Mouse (Mus musculus) spleen, adult 12 weeks (tissue): Measurements from ENCODE around the gene Gtf3c5.

Source experiments
- DNase-seq: peaks from one replicate; pipeline ENCODE4 v3.0.0; 2022; ENCODE audit warnings: low spot score

The Gtf3c5 gene

GRCm38 (mm10) chr2:28569903-28570302, 13.6 kb downstream of the Gtf3c5 start:
- no peak for DNase-seq

DNA sequence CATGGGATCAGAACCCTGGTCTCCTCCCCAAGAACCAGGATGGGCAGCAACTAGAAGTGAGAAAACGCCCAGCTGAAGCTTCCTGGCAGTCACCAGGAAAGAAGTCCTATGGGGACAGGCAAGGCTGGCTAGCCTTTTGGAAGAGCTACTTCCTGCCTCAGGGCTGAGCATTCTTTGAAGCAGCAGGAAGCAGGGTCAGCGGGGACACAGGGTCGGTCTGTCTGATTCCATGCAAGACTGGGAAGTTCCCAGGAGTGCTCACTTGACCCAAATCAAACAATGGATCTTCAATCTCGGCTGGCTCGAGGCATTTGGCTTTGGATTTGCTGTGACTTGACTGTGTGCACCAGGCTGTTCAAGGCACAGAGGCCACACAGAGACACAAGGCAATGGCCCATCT, 17.0 kb downstream of the Gtf3c5 start:
- no peak for DNase-seq

- no peak for DNase-seq
These were observed 19.2 kb downstream of the Gtf3c5 start for GRCm38 (mm10) chr2:28564380-28564779.

- no peak for DNase-seq
These were observed 19.7 kb downstream of the Gtf3c5 start for GRCm38 (mm10) chr2:28563830-28564229.

GRCm38 (mm10) chr2:28563303-28563702, 20.2 kb downstream of the Gtf3c5 start, which contains the start of gene Cel:
TSS of gene Cel (minus strand) at chr2:28563403.
- DNase-seq: no peak

DNA sequence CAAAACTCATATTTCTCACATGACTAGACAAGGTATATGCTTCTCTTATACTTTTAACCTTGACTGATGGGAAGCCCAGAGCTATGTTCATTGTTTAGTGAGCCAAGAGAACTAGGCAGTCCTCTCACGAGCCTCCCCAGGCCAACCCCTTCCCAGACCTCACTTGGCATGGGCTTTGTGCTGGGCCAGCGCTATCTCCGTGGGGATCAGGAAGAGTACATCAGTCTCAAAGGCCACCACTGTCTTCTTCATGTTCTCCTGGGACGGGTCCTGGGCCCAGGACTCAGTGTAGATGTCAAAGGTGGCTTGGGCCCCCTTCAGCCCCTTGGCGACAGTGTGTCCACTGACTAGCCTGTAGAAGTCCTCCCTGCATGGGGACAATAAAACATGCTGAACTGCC, 26.1 kb downstream of the Gtf3c5 start:
- DNase-seq: no peak

DNA sequence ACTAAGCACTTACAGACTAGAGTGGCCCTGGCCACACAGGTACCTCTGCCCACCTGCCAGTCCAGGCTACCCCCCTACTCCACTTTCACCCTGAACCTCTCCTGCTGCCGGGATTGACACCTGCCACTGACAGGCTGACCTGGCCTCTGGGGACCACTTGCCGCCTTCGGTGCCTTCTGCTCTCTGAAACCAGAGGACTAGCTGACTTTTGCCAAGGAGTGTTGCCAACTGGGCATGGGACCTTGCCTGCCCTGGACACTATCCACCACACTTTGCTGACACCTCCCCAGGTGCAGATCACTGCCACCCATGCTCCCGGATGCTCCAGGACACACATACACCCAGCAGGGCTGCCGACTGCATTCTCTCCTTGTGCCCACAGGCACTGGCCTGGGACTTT, 31.2 kb downstream of the Gtf3c5 start:
- no peak for DNase-seq

- DNase-seq: no peak
These were observed 34.4 kb downstream of the Gtf3c5 start for GRCm38 (mm10) chr2:28549157-28549556.

- peak; percentile 75 for DNase-seq
These were observed 36.0 kb downstream of the Gtf3c5 start for GRCm38 (mm10) chr2:28547237-28548172.

DNA sequence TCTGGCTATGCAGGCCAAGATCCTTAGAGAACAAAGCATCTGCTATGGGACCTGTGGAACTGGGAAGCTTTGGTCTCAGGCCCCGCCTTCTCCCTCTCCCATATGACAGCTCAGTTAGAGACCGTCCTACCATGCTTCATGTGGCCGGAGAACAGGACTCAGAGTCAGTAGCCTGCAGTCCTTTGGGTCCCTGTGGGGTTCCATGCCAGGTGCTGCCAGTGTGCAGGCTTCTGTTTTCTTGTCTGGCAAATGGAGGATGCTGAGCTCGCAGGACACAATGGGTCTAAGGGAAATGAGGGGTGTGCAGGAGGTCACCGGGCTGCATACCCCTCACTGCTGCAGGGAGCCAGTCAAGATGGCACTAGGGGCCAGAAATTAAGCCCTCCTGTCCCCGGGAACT, 37.0 kb downstream of the Gtf3c5 start:
- no peak for DNase-seq

GRCm38 (mm10) chr2:28545976-28546375, 37.6 kb downstream of the Gtf3c5 start:
- no peak for DNase-seq

DNA sequence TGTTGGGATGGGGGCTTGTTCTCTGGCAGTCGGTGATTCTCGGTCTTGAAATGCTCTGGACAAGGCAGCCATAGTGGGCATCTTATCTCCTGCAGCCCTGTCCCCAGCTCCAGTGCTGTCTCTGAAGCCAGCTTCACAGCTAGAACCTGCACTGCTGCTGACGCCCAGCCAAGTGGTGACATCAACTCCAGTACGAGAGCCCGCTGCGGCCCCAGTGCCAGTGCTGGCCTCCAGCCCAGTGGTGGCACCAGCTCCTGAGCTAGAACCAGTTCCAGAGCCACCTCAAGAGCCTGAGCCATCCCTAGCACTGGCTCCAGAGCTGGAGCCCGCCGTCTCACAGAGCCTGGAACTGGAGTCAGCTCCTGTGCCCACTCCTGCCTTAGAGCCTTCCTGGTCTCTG, 39.7 kb downstream of the Gtf3c5 start:
- DNase-seq: no peak

GRCm38 (mm10) chr2:28540587-28541227, 42.8 kb downstream of the Gtf3c5 start:
- DNase-seq: no peak

- peak; percentile 37 for DNase-seq
These were observed 43.6 kb downstream of the Gtf3c5 start for GRCm38 (mm10) chr2:28539949-28540348.

DNA sequence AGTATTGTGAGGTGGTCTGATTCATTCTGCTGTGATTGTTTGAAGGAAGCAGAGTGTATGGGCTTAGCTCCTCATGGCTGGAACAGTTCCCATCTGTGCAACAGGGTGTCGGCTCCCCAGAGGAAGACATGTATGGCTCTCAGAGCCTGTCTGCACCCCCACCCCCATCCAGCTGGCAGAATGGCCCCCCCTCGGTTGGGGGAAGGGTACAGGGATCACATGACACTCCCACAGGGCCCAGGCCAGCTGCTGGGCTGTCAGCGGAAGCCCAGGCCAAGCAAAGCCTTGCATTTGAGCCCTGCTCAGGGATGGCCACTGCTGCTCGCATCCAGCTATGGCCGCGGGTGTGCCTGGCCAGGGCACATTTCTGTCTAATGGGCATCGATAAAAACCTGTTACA, 44.3 kb downstream of the Gtf3c5 start:
- no peak for DNase-seq

- no peak for DNase-seq
These were observed 44.8 kb downstream of the Gtf3c5 start for GRCm38 (mm10) chr2:28538817-28539128.

DNA sequence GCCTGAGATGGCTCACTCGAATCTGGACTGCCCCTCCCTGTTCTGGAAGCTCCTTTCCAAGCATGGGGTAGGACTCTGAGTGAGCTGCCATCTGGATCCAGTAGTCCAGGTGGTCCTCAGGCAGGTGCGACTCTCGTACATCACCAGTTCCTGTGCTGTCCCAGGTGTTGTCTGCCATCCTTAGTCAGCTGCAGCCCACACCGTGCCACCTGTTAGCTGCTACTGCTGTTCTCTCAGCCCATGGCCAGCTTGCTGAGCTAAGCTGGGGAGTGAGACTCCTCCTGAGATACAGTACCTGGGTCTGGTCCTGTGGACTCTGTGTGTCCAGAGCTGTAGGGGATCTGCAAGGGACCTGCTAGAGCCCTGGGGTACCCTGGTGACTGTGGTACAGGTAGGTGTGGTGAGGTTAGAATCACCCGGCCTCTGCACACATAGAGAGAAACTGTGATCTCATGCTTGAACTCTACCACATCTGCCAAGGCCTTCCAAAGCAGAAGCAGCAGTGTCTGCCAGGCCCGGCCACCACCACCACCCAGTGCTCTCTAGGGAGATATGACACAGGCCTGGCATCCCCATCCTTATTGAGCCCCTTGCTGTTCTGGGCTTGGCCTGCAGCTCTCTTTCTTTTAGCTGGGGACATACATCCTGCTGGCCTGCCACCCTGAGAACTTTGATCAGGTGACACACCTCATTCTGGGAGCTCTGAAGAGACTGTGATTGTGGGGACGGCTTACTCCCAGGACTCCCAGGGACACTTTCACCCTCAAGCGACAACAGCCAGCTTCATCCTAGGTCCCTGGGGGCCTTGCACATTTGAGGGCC, 45.3 kb downstream of the Gtf3c5 start:
- DNase-seq: no peak

DNA sequence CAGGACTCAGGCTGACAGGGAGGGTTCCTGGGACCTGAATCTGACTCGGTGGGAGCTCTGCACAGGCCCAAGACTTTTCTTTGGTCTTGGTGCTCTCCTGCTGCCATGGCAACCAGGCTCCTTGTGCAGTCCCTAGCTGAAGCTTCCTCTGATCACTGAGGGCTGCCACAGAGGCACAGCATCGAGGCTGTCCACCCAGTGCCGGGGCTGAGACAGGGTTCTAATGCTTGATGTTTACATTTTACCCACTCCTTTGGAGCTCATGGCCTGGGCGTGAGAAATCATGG, 46.0 kb downstream of the Gtf3c5 start:
- no peak for DNase-seq

DNA sequence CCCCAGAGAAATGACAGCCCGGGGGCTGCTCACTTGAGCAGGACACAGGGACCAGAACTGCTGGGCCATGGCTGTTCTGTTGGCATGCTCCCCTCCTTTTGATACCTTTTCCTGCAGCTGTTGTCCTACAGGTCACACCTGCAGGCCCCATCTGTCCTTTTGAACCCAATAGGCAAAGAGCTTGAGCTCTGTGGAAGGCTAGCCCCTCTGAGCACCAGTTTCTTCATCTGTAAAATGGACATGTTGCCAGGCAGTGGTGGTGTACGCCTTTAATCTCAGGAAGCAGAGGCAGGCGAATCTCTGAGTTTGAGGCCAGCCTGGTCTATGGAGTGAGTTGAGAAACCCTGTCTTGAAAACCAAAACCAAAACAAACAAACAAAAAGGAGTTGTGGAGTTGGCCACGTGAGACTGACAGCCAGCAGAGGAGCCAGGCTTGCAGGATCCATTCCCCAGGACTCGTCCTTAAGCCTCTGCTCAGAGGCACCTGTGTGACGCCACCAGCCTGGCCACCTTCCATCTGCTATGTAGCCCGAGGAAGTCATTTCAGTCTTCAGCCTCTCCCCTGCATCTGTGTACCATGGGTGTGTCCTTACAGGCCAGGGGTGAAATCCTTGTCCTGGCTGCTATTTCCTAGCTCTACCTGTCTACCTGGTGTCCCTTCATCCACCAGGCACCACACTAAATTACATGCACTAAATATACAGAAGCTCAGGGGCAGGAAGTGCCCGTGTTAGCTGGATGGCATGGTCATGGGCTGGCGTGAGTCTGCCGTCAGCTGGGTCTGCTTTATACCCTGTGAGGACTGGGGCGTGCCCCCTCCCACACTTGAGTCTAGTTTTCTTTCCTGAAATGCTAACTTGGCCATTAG, 46.6 kb downstream of the Gtf3c5 start:
- DNase-seq: no peak

DNA sequence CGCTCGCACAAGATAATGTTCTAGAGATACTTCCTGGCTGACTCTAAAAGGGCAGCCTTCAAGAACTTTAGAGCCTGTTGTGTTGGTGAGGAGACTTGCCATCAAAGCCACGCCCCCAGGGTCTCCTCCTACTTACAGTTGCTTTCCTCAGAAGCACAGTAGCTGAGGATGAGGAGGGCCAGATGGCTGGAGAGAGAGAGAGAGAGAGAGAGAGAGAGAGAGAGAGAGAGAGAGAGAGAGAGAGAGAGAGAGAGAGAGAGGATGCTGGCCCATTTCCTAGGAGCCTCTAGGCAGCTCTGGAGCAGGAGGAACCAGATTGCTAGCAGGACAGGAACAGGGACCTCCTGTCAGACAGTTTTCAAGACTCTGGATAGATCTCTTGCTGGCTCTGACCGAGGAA, 47.4 kb downstream of the Gtf3c5 start:
- DNase-seq: no peak

GRCm38 (mm10) chr2:28535650-28536049, 47.9 kb downstream of the Gtf3c5 start:
- no peak for DNase-seq

DNA sequence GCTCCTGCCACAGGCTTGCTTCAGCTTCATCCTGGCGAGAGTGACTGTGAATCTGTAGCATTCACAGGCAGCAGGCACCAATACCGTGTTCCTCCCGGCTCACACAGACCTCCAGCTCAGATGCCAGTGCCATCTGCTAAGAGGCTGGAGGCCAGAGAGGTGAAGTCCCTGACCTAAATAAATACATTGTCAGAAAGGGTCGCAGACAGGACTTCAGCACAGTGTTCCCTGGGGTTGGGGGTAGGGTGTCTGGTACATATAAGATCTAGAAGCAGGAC, 48.3 kb downstream of the Gtf3c5 start:
- no peak for DNase-seq
